Mouse (Mus musculus) A20 (cell line): ENCODE results near the gene Tspan11.

Experiments used
- DNase-seq: peaks from one replicate; pipeline ENCODE4 v3.0.0-alpha.2; 2011; ENCODE audit warnings: low read depth, low spot score

The Tspan11 gene

GRCm38 (mm10) chr6:127887511-127888421, at the start of gene Tspan11:
TSS of gene Tspan11 (plus strand) at chr6:127887589.
- DNase-seq: no peak

- DNase-seq: no peak
Observed at GRCm38 (mm10) chr6:127837910-127838309, 49.5 kb upstream of the Tspan11 start.

- DNase-seq: no peak
Observed at GRCm38 (mm10) chr6:127839538-127839937, 47.9 kb upstream of the Tspan11 start.

GRCm38 (mm10) chr6:127840171-127840570, 47.2 kb upstream of the Tspan11 start:
- no peak for DNase-seq

GRCm38 (mm10) chr6:127841326-127841725, 46.1 kb upstream of the Tspan11 start:
- DNase-seq: no peak

- DNase-seq: no peak
Observed at GRCm38 (mm10) chr6:127846521-127846920, 40.9 kb upstream of the Tspan11 start.

- DNase-seq: no peak
Observed at GRCm38 (mm10) chr6:127849496-127849895, 37.9 kb upstream of the Tspan11 start.

- no peak for DNase-seq
Observed at GRCm38 (mm10) chr6:127851611-127852010, 35.8 kb upstream of the Tspan11 start.

- DNase-seq: no peak
Observed at GRCm38 (mm10) chr6:127853241-127853640, 34.1 kb upstream of the Tspan11 start.

- DNase-seq: no peak
Observed at GRCm38 (mm10) chr6:127853771-127854687, 33.4 kb upstream of the Tspan11 start.

- DNase-seq: no peak
Observed at GRCm38 (mm10) chr6:127854688-127855013, 32.7 kb upstream of the Tspan11 start.

GRCm38 (mm10) chr6:127855711-127856295, 31.6 kb upstream of the Tspan11 start:
- DNase-seq: no peak

- no peak for DNase-seq
Observed at GRCm38 (mm10) chr6:127861951-127862350, 25.4 kb upstream of the Tspan11 start.

GRCm38 (mm10) chr6:127865391-127865790, 22.0 kb upstream of the Tspan11 start:
- DNase-seq: no peak

- no peak for DNase-seq
Observed at GRCm38 (mm10) chr6:127868546-127868945, 18.8 kb upstream of the Tspan11 start.

GRCm38 (mm10) chr6:127869121-127869520, 18.3 kb upstream of the Tspan11 start:
- no peak for DNase-seq

GRCm38 (mm10) chr6:127870345-127871324, 16.8 kb upstream of the Tspan11 start:
- no peak for DNase-seq

GRCm38 (mm10) chr6:127871436-127871835, 16.0 kb upstream of the Tspan11 start:
- no peak for DNase-seq

- no peak for DNase-seq
Observed at GRCm38 (mm10) chr6:127872581-127872980, 14.8 kb upstream of the Tspan11 start.

GRCm38 (mm10) chr6:127875883-127876282, 11.5 kb upstream of the Tspan11 start:
- no peak for DNase-seq

GRCm38 (mm10) chr6:127876436-127876835, 11.0 kb upstream of the Tspan11 start:
- DNase-seq: no peak
